Mouse (Mus musculus) cerebellum, adult 2 months (tissue): Measurements from ENCODE around the gene Eif4g2. TPM values are rescaled to one million over a fixed set of nuclear protein-coding genes. Genes with fewer than 3 reads are reported as not detected.

Experiments
- DNase-seq, 2 experiments: peaks; one replicate each; pipeline ENCODE4 v3.0.0; 2021
- H3K27ac ChIP-seq: fragments of 200-500 bp; 2 replicates; pipeline ENCODE4 v1.5.1; 2012; ENCODE audit warnings: low read length, control low read depth, inconsistent platforms; ENCODE audit not compliant: insufficient read depth
- H3K27me3 ChIP-seq: fragments of 200-500 bp; 2 replicates; pipeline ENCODE4 v1.6.1; 2012; ENCODE audit warnings: inconsistent platforms, mild to moderate bottlenecking, low read length, moderate library complexity; ENCODE audit not compliant: control insufficient read depth, insufficient read depth
- H3K4me1 ChIP-seq: fragments of 200-500 bp; 2 replicates; pipeline ENCODE4 v1.6.1; 2011; ENCODE audit warnings: low read length; ENCODE audit not compliant: control insufficient read depth, insufficient read depth
- H3K4me3 ChIP-seq: fragments of 200-500 bp; replicated peaks from 2 replicates; pipeline ENCODE3; 2011; ENCODE audit warnings: mild to moderate bottlenecking, low read depth, low read length, control low read depth; ENCODE audit not compliant: insufficient read depth
- CTCF ChIP-seq: fragments of 200-500 bp; IDR thresholded peaks from 2 replicates; pipeline ENCODE4 v1.5.1; 2011; ENCODE audit warnings: low read depth, mild to moderate bottlenecking, control low read depth, low read length, moderate library complexity, borderline replicate concordance; ENCODE audit not compliant: insufficient read depth
- POLR2A ChIP-seq: fragments of 200-500 bp; IDR thresholded peaks from 2 replicates; pipeline ENCODE4 v1.6.1; 2011; ENCODE audit warnings: low read length, control low read depth, borderline replicate concordance; ENCODE audit not compliant: insufficient read depth
- WGBS: fragments of 180-500 bp; shearing (Covaris S2); methylation state at CpG from one replicate; pipeline ENCODE4 v1.1.7; 2018; 5-methylcytosine and 5-hydroxymethylcytosine counted together
- polyA plus RNA-seq: library from polyadenylated mRNA; depleted of rRNA; stranded (reverse); fragments of >200 nt; gene quantifications from 2 replicates; pipeline ENCODE4 v1.2.3, GENCODE M21; 2012; rRNA removed

Eif4g2 gene
- 282 and 290 TPM in 2 replicates for polyA plus RNA-seq

- TF ChIP-seq POLR2A (peak; percentile 92), CTCF (no peak)
Observed at GRCm38 (mm10) chr7:111082822-111083732, at the start of gene Eif4g2. Eif4g2 (minus strand) TSS chr7:111083030.

GRCm38 (mm10) chr7:111132596-111132995, 49.8 kb upstream of the Eif4g2 start:
- DNase-seq = no peak
- TF ChIP-seq CTCF (no peak), POLR2A (no peak)
- 47% methylated on average over 2 of the region's 2 CpGs for WGBS
- Histone ChIP-seq H3K4me3 (no peak overlapping the region), H3K27me3 (no peaks in the 10 kb centered on the region), H3K27ac (no peak overlapping the region), H3K4me1 (no peaks in the 10 kb centered on the region)

More at GRCm38 (mm10) chr7:111082822-111083732, at the start of gene Eif4g2:
- Histone ChIP-seq H3K4me3 (peak within 1 kb of the TSS; percentile 86), H3K27me3 (no peaks in the 10 kb centered on the region), H3K27ac (peak within 1 kb of the TSS; percentile 96), H3K4me1 (no peaks in the 10 kb centered on the region; the same call in 1 of the 2 replicates)
- peak; percentile 99 for DNase-seq
- under 1% methylated on average over 70 of the region's 70 CpGs for WGBS

- TF ChIP-seq POLR2A (no peak), CTCF (no peak)
- no peak for DNase-seq
- no peak overlapping the region for H3K27ac ChIP-seq
- WGBS = 65% methylated on average over 3 of the region's 3 CpGs
- H3K27me3 ChIP-seq = no peaks in the 10 kb centered on the region
- no peaks in the 10 kb centered on the region for H3K4me1 ChIP-seq
- H3K4me3 ChIP-seq = no peak overlapping the region
Observed at GRCm38 (mm10) chr7:111126636-111127395, 44.0 kb upstream of the Eif4g2 start.

- Histone ChIP-seq H3K27ac (no peak overlapping the region), H3K27me3 (no peaks in the 10 kb centered on the region), H3K4me3 (no peak overlapping the region), H3K4me1 (peaks cover 5% of the 10 kb centered on the region; the same call in 1 of the 2 replicates)
- no peak for DNase-seq
- TF ChIP-seq POLR2A (no peak), CTCF (no peak)
- WGBS = 98% methylated on average over 2 of the region's 2 CpGs
Observed at GRCm38 (mm10) chr7:111123761-111124546, 41.1 kb upstream of the Eif4g2 start.

- Histone ChIP-seq H3K27me3 (no peaks in the 10 kb centered on the region), H3K4me3 (peak overlapping the region; percentile 88), H3K4me1 (peaks cover 5% of the 10 kb centered on the region; the same call in 1 of the 2 replicates), H3K27ac (peak overlapping the region; percentile 94)
- TF ChIP-seq POLR2A = peak; percentile 89
- TF ChIP-seq CTCF = no peak
- DNase-seq = peak; percentile 99
- WGBS = under 1% methylated on average over 44 of the region's 44 CpGs
Observed at GRCm38 (mm10) chr7:111122531-111123130, 39.8 kb upstream of the Eif4g2 start.

- peaks cover 5% of the 10 kb centered on the region; the same call in 1 of the 2 replicates for H3K4me1 ChIP-seq
- peak overlapping the region; percentile 88 for H3K4me3 ChIP-seq
- H3K27ac ChIP-seq = peak overlapping the region; percentile 92
- DNase-seq = peak in 1 of 2 experiments; percentile 78
- no peak for TF ChIP-seq CTCF
- no peak for TF ChIP-seq POLR2A
- H3K27me3 ChIP-seq = no peaks in the 10 kb centered on the region
- under 1% methylated on average over 34 of the region's 34 CpGs for WGBS
Observed at GRCm38 (mm10) chr7:111122084-111122530, 39.3 kb upstream of the Eif4g2 start.

GRCm38 (mm10) chr7:111121522-111121921, 38.7 kb upstream of the Eif4g2 start:
- H3K4me3 ChIP-seq = peak overlapping the region; percentile 88
- H3K27me3 ChIP-seq = no peaks in the 10 kb centered on the region
- H3K4me1 ChIP-seq = peaks cover 5% of the 10 kb centered on the region; the same call in 1 of the 2 replicates
- peak overlapping the region; percentile 92 for H3K27ac ChIP-seq
- 12% methylated on average over 9 of the region's 9 CpGs for WGBS
- TF ChIP-seq CTCF (no peak), POLR2A (no peak)
- DNase-seq = peak in 1 of 2 experiments; percentile 17
